Mouse (Mus musculus): ENCODE results near the gene 1700017D01Rik. TPM values are rescaled to one million over a fixed set of nuclear protein-coding genes. Genes with fewer than 3 reads are reported as not detected.
"Not testable (repeated sequence)": the region's sequence is repeated elsewhere in the genome, so short reads cannot be mapped to it uniquely, and the experiment has no call there.

Gene 1700017D01Rik
- not detected in 2 replicates for polyA plus RNA-seq (2014; fragmentation: Nextera tagmentation; extraction: Ambion mirVana)

GRCm38 (mm10) chr19:11130776-11131175 lies at the start of gene 1700017D01Rik:
TSS of gene 1700017D01Rik (minus strand) at chr19:11130876.
- H3K4me3 ChIP-seq (ENCODE audit: low read depth, low read length); ATAC-seq (replicated peaks; ENCODE audit: insufficient number of reproducible peaks, low FRiP score, low TSS enrichment); H3K4me2 ChIP-seq; H3K27me3 ChIP-seq (ENCODE audit: control insufficient read depth, insufficient read depth, low read length); H3K36me3 ChIP-seq (ENCODE audit: control insufficient read depth, insufficient read depth, low read length); H3K27ac ChIP-seq (ENCODE audit: low read depth, low read length); H3K9ac ChIP-seq (ENCODE audit: low read depth, low read length); H3K9me3 ChIP-seq (replicated peaks; ENCODE audit: control insufficient read depth, low read length); H3K4me1 ChIP-seq (ENCODE audit: control insufficient read depth, insufficient read depth, low read length): not testable (repeated sequence)
- WGBS (ENCODE audit: insufficient replicate concordance), result 85% methylated on average over 8 of the region's 8 CpGs

- ATAC-seq (replicated peaks; ENCODE audit: insufficient number of reproducible peaks, low FRiP score, low TSS enrichment), result no peak
- H3K4me3 ChIP-seq (ENCODE audit: low read depth, low read length), result no peak overlapping the region
- no peaks in the 10 kb centered on the region for H3K4me1 ChIP-seq (ENCODE audit: control insufficient read depth, insufficient read depth, low read length)
- H3K36me3 ChIP-seq (ENCODE audit: control insufficient read depth, insufficient read depth, low read length), result no peaks in the 10 kb centered on the region
- H3K9me3 ChIP-seq (replicated peaks; ENCODE audit: control insufficient read depth, low read length), result no peaks in the 10 kb centered on the region
- H3K4me2 ChIP-seq, result no peak overlapping the region
- H3K27me3 ChIP-seq (ENCODE audit: control insufficient read depth, insufficient read depth, low read length), result no peaks in the 10 kb centered on the region
- WGBS (ENCODE audit: insufficient replicate concordance), result 61% methylated on average over 2 of the region's 2 CpGs
- H3K9ac ChIP-seq (ENCODE audit: low read depth, low read length), result no peak overlapping the region
- no peak overlapping the region for H3K27ac ChIP-seq (ENCODE audit: low read depth, low read length)
Measured at GRCm38 (mm10) chr19:11177464-11177863, 46.8 kb upstream of the 1700017D01Rik start.

- no peak for ATAC-seq (replicated peaks; ENCODE audit: insufficient number of reproducible peaks, low FRiP score, low TSS enrichment)
- Histone ChIP-seq H3K9me3 (replicated peaks; ENCODE audit: control insufficient read depth, low read length) (no peaks in the 10 kb centered on the region), H3K4me1 (ENCODE audit: control insufficient read depth, insufficient read depth, low read length) (no peaks in the 10 kb centered on the region), H3K27ac (ENCODE audit: low read depth, low read length) (no peak within 1 kb of the TSS), H3K9ac (ENCODE audit: low read depth, low read length) (no peak within 1 kb of the TSS), H3K36me3 (ENCODE audit: control insufficient read depth, insufficient read depth, low read length) (no peaks in the 10 kb centered on the region), H3K4me2 (no peak within 1 kb of the TSS), H3K4me3 (ENCODE audit: low read depth, low read length) (no peak within 1 kb of the TSS), H3K27me3 (ENCODE audit: control insufficient read depth, insufficient read depth, low read length) (no peaks in the 10 kb centered on the region)
- WGBS (ENCODE audit: insufficient replicate concordance), result 29% methylated on average over 10 of the region's 10 CpGs
Measured at GRCm38 (mm10) chr19:11165172-11165571, 34.5 kb upstream of the 1700017D01Rik start, which contains the start of gene 1700025F22Rik. TSS of gene 1700025F22Rik (minus strand) at chr19:11165320.

- not testable (repeated sequence) for H3K4me2 ChIP-seq; H3K27ac ChIP-seq (ENCODE audit: low read depth, low read length); H3K9me3 ChIP-seq (replicated peaks; ENCODE audit: control insufficient read depth, low read length); H3K27me3 ChIP-seq (ENCODE audit: control insufficient read depth, insufficient read depth, low read length); H3K4me3 ChIP-seq (ENCODE audit: low read depth, low read length); ATAC-seq (replicated peaks; ENCODE audit: insufficient number of reproducible peaks, low FRiP score, low TSS enrichment); H3K9ac ChIP-seq (ENCODE audit: low read depth, low read length); H3K36me3 ChIP-seq (ENCODE audit: control insufficient read depth, insufficient read depth, low read length); H3K4me1 ChIP-seq (ENCODE audit: control insufficient read depth, insufficient read depth, low read length)
- 74% methylated on average over 6 of the region's 6 CpGs for WGBS (ENCODE audit: insufficient replicate concordance)
Measured at GRCm38 (mm10) chr19:11157890-11158289, 27.2 kb upstream of the 1700017D01Rik start.

GRCm38 (mm10) chr19:11135336-11135735 lies 4.7 kb upstream of the 1700017D01Rik start:
- ATAC-seq (replicated peaks; ENCODE audit: insufficient number of reproducible peaks, low FRiP score, low TSS enrichment), result no peak
- H3K27me3 ChIP-seq (ENCODE audit: control insufficient read depth, insufficient read depth, low read length), result no peaks in the 10 kb centered on the region
- H3K36me3 ChIP-seq (ENCODE audit: control insufficient read depth, insufficient read depth, low read length), result no peaks in the 10 kb centered on the region
- no peaks in the 10 kb centered on the region for H3K9me3 ChIP-seq (replicated peaks; ENCODE audit: control insufficient read depth, low read length)
- H3K4me3 ChIP-seq (ENCODE audit: low read depth, low read length), result no peak overlapping the region
- no peak overlapping the region for H3K4me2 ChIP-seq
- no peak overlapping the region for H3K27ac ChIP-seq (ENCODE audit: low read depth, low read length)
- no peak overlapping the region for H3K9ac ChIP-seq (ENCODE audit: low read depth, low read length)
- WGBS (ENCODE audit: insufficient replicate concordance), result 57% methylated on average over 4 of the region's 4 CpGs
- H3K4me1 ChIP-seq (ENCODE audit: control insufficient read depth, insufficient read depth, low read length), result no peaks in the 10 kb centered on the region

GRCm38 (mm10) chr19:11134852-11135251 lies 4.2 kb upstream of the 1700017D01Rik start:
- no peaks in the 10 kb centered on the region for H3K4me1 ChIP-seq (ENCODE audit: control insufficient read depth, insufficient read depth, low read length)
- ATAC-seq (replicated peaks; ENCODE audit: insufficient number of reproducible peaks, low FRiP score, low TSS enrichment), result no peak
- H3K9me3 ChIP-seq (replicated peaks; ENCODE audit: control insufficient read depth, low read length), result no peaks in the 10 kb centered on the region
- H3K4me2 ChIP-seq, result no peak overlapping the region
- no peak overlapping the region for H3K4me3 ChIP-seq (ENCODE audit: low read depth, low read length)
- H3K36me3 ChIP-seq (ENCODE audit: control insufficient read depth, insufficient read depth, low read length), result no peaks in the 10 kb centered on the region
- H3K27me3 ChIP-seq (ENCODE audit: control insufficient read depth, insufficient read depth, low read length), result no peaks in the 10 kb centered on the region
- WGBS (ENCODE audit: insufficient replicate concordance), result 76% methylated on average over 2 of the region's 2 CpGs
- H3K9ac ChIP-seq (ENCODE audit: low read depth, low read length), result no peak overlapping the region
- no peak overlapping the region for H3K27ac ChIP-seq (ENCODE audit: low read depth, low read length)

- 79% methylated on average over 1 of the region's 1 CpGs for WGBS (ENCODE audit: insufficient replicate concordance)
- ATAC-seq (replicated peaks; ENCODE audit: insufficient number of reproducible peaks, low FRiP score, low TSS enrichment), result no peak
- Histone ChIP-seq H3K4me1 (ENCODE audit: control insufficient read depth, insufficient read depth, low read length) (no peaks in the 10 kb centered on the region), H3K9ac (ENCODE audit: low read depth, low read length) (no peak overlapping the region), H3K27ac (ENCODE audit: low read depth, low read length) (no peak overlapping the region), H3K4me3 (ENCODE audit: low read depth, low read length) (no peak overlapping the region), H3K27me3 (ENCODE audit: control insufficient read depth, insufficient read depth, low read length) (no peaks in the 10 kb centered on the region), H3K4me2 (no peak overlapping the region), H3K9me3 (replicated peaks; ENCODE audit: control insufficient read depth, low read length) (no peaks in the 10 kb centered on the region), H3K36me3 (ENCODE audit: control insufficient read depth, insufficient read depth, low read length) (no peaks in the 10 kb centered on the region)
Measured at GRCm38 (mm10) chr19:11129702-11130101, 974 bp downstream of the 1700017D01Rik start.

GRCm38 (mm10) chr19:11121016-11121420 lies 9.7 kb downstream of the 1700017D01Rik start:
- not testable (repeated sequence) for H3K9me3 ChIP-seq (replicated peaks; ENCODE audit: control insufficient read depth, low read length); H3K27ac ChIP-seq (ENCODE audit: low read depth, low read length); H3K36me3 ChIP-seq (ENCODE audit: control insufficient read depth, insufficient read depth, low read length); H3K27me3 ChIP-seq (ENCODE audit: control insufficient read depth, insufficient read depth, low read length); H3K4me1 ChIP-seq (ENCODE audit: control insufficient read depth, insufficient read depth, low read length)
- WGBS (ENCODE audit: insufficient replicate concordance), result 5% methylated on average over 7 of the region's 38 CpGs
- H3K9ac ChIP-seq (ENCODE audit: low read depth, low read length), result peak overlapping the region; percentile 63; the same call in 1 of the 2 replicates
- ATAC-seq (replicated peaks; ENCODE audit: insufficient number of reproducible peaks, low FRiP score, low TSS enrichment), result peak; percentile 92
- peak overlapping the region; percentile 35 for H3K4me3 ChIP-seq (ENCODE audit: low read depth, low read length)
- peak overlapping the region; percentile 55 for H3K4me2 ChIP-seq

- H3K9me3 ChIP-seq (replicated peaks; ENCODE audit: control insufficient read depth, low read length), result no peaks in the 10 kb centered on the region
- H3K4me1 ChIP-seq (ENCODE audit: control insufficient read depth, insufficient read depth, low read length), result no peaks in the 10 kb centered on the region
- H3K9ac ChIP-seq (ENCODE audit: low read depth, low read length), result no peak overlapping the region
- H3K4me2 ChIP-seq, result no peak overlapping the region
- H3K27ac ChIP-seq (ENCODE audit: low read depth, low read length), result no peak overlapping the region
- ATAC-seq (replicated peaks; ENCODE audit: insufficient number of reproducible peaks, low FRiP score, low TSS enrichment), result no peak
- 76% methylated on average over 2 of the region's 2 CpGs for WGBS (ENCODE audit: insufficient replicate concordance)
- H3K27me3 ChIP-seq (ENCODE audit: control insufficient read depth, insufficient read depth, low read length), result no peaks in the 10 kb centered on the region
- no peaks in the 10 kb centered on the region for H3K36me3 ChIP-seq (ENCODE audit: control insufficient read depth, insufficient read depth, low read length)
- H3K4me3 ChIP-seq (ENCODE audit: low read depth, low read length), result no peak overlapping the region
Measured at GRCm38 (mm10) chr19:11119338-11119737, 11.3 kb downstream of the 1700017D01Rik start.

All from heart, embryonic 11.5 days (tissue).